Mouse (Mus musculus) urinary bladder, adult 18-20 months (tissue): ENCODE measurements around the gene H13.

Experiments used
- DNase-seq, 2 experiments: peaks; one replicate each; pipeline ENCODE4 v3.0.0; 2022; ENCODE audit warnings: low spot score in 2 of 2, mixed read lengths in 2 of 2

H13 gene

GRCm38 (mm10) chr2:152700725-152701124, 31.5 kb downstream of the H13 start:
- no peak for DNase-seq

- no peak for DNase-seq
Observed at GRCm38 (mm10) chr2:152703596-152704255, 34.5 kb downstream of the H13 start.

- DNase-seq: no peak
Observed at GRCm38 (mm10) chr2:152704256-152704605, 35.0 kb downstream of the H13 start.

- no peak for DNase-seq
Observed at GRCm38 (mm10) chr2:152704811-152705370, 35.6 kb downstream of the H13 start.

GRCm38 (mm10) chr2:152705993-152706571, 36.8 kb downstream of the H13 start:
- DNase-seq: no peak

GRCm38 (mm10) chr2:152707186-152707585, 37.9 kb downstream of the H13 start:
- no peak for DNase-seq

GRCm38 (mm10) chr2:152707627-152708026, 38.4 kb downstream of the H13 start:
- DNase-seq: peak; percentile 83 to 92

- DNase-seq: no peak
Observed at GRCm38 (mm10) chr2:152709066-152709465, 39.8 kb downstream of the H13 start.

GRCm38 (mm10) chr2:152716241-152716772, 47.0 kb downstream of the H13 start:
- DNase-seq: peak in 1 of 2 experiments; percentile 79

- DNase-seq: no peak
Observed at GRCm38 (mm10) chr2:152717652-152718051, 48.4 kb downstream of the H13 start.

- DNase-seq: no peak
Observed at GRCm38 (mm10) chr2:152718076-152718475, 48.8 kb downstream of the H13 start.

- no peak for DNase-seq
Observed at GRCm38 (mm10) chr2:152723651-152724331, 54.5 kb downstream of the H13 start.

- no peak for DNase-seq
Observed at GRCm38 (mm10) chr2:152724332-152724723, 55.1 kb downstream of the H13 start.

GRCm38 (mm10) chr2:152725178-152725750, 56.0 kb downstream of the H13 start:
- no peak for DNase-seq

- no peak for DNase-seq
Observed at GRCm38 (mm10) chr2:152726213-152726612, 57.0 kb downstream of the H13 start.

GRCm38 (mm10) chr2:152726751-152727335, 57.6 kb downstream of the H13 start:
- no peak for DNase-seq

- no peak for DNase-seq
Observed at GRCm38 (mm10) chr2:152727795-152728510, 58.7 kb downstream of the H13 start.

GRCm38 (mm10) chr2:152728594-152728993, 59.3 kb downstream of the H13 start:
- DNase-seq: no peak

GRCm38 (mm10) chr2:152729013-152729635, 59.9 kb downstream of the H13 start:
- DNase-seq: no peak

GRCm38 (mm10) chr2:152729636-152730020, 60.4 kb downstream of the H13 start:
- DNase-seq: peak in 1 of 2 experiments; percentile 67

- DNase-seq: no peak
Observed at GRCm38 (mm10) chr2:152733201-152733600, 63.9 kb downstream of the H13 start.
